Mouse (Mus musculus) heart, postnatal 0 days (tissue): Measurements from ENCODE around the gene Atp6v1e1. TPM values are rescaled to one million over a fixed set of nuclear protein-coding genes. Genes with fewer than 3 reads are reported as not detected.

Source experiments
- ATAC-seq: fragments of 200-750 bp; cut with Nextera tagmentation; 2 replicates; pipeline ENCODE4 v1.8.0; 2017; ENCODE audit warnings: low read depth, moderate number of reproducible peaks, moderate library complexity; ENCODE audit not compliant: insufficient read depth
- DNase-seq: peaks from one replicate; pipeline ENCODE4 v3.0.0-alpha.2; 2016; ENCODE audit warnings: low spot score
- H3K27ac ChIP-seq: fragments of 300-500 bp; sonication (generic); 2 replicates; pipeline ENCODE4 v1.5.1; 2014; ENCODE audit warnings: low read depth, mild to moderate bottlenecking
- H3K27me3 ChIP-seq: fragments of 300-500 bp; sonication (generic); 2 replicates; pipeline ENCODE4 v1.6.1; 2014; ENCODE audit warnings: low read length, mixed read lengths; ENCODE audit not compliant: control insufficient read depth, insufficient read depth
- H3K36me3 ChIP-seq: fragments of 300-500 bp; sonication (generic); replicated peaks from 2 replicates; pipeline ENCODE4 v1.6.1; 2014; ENCODE audit warnings: low read length, mixed read lengths; ENCODE audit not compliant: control insufficient read depth, insufficient read depth
- H3K4me1 ChIP-seq: fragments of 300-500 bp; sonication (generic); 2 replicates; pipeline ENCODE4 v1.6.1; 2014; ENCODE audit warnings: antibody characterized with exemption; ENCODE audit not compliant: control insufficient read depth, insufficient read depth
- H3K4me2 ChIP-seq: fragments of 300-500 bp; sonication (generic); 2 replicates; pipeline ENCODE4 v1.6.1; 2014; ENCODE audit warnings: low read depth, mild to moderate bottlenecking, low read length, moderate library complexity
- H3K4me3 ChIP-seq: fragments of 300-500 bp; sonication (generic); 2 replicates; pipeline ENCODE4 v1.5.1; 2014; ENCODE audit warnings: low read depth, low read length
- H3K9ac ChIP-seq: fragments of 300-500 bp; sonication (generic); replicated peaks from 2 replicates; pipeline ENCODE4 v1.6.1; 2014; ENCODE audit warnings: low read depth, low read length, mixed read lengths
- H3K9me3 ChIP-seq: fragments of 300-500 bp; sonication (generic); replicated peaks from 2 replicates; pipeline ENCODE4 v1.6.1; 2016; ENCODE audit warnings: low read length; ENCODE audit not compliant: control insufficient read depth
- CTCF ChIP-seq: IDR thresholded peaks from 2 replicates; pipeline ENCODE4 v1.5.1; 2016; ENCODE audit warnings: antibody characterized with exemption, control low read depth, low read depth
- EP300 ChIP-seq: IDR thresholded peaks from 2 replicates; pipeline ENCODE4 v1.6.1; 2016; ENCODE audit warnings: antibody characterized with exemption, low read depth
- WGBS: fragments of 180-500 bp; shearing (Covaris S2); extraction: QIAGEN DNeasy Blood & Tissue Kit; methylation state at CpG from one replicate; pipeline ENCODE4 v1.1.7; 2014; 5-methylcytosine and 5-hydroxymethylcytosine counted together
- polyA plus RNA-seq: library from polyadenylated mRNA; unstranded; fragments of >200 nt; fragmentation: Nextera tagmentation; extraction: Ambion mirVana; gene quantifications from 2 replicates; pipeline ENCODE4 v1.2.1, GENCODE M21; 2015
- total RNA-seq: library from RNA; depleted of rRNA; stranded (reverse); fragments of >200 nt; gene quantifications from 2 replicates; pipeline ENCODE4 v1.2.3, GENCODE M21; 2014; ENCODE audit warnings: low replicate concordance; rRNA removed

Atp6v1e1 gene
- 126 and 129 TPM in 2 replicates for total RNA-seq
- 172 and 173 TPM in 2 replicates for polyA plus RNA-seq

DNA sequence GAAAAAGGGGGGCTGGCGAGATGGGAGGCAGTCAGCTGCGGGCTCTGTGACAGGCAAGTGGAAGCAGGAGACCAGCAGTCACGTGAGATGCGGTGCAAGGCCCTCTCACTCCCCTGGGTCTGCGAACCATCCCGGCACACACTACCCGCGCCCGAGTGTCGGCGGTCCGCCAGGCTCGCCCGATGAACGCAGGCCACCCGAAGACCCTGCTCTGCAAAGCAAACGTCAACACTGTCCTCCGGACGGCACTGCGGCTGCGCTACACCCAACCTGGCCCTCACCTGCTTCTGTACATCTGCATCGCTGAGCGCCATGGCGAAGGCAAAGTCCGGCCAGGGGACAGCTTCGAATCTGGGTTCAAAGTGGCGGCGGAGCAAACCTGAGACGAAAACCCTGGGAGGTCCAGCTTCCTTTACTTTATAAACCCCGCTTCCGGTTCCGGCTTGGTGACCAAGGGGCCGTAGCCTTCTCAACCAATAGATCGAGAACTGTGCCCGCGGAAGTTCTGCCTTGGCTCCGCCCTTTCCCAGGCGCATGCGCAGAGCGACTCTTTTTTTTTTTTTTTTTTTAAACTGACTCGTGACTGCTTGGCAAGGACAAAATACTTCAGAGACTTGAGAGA, at the start of gene Atp6v1e1:
Gene Atp6v1e1 (minus strand): TSS at position 487 of the 622 bp plus-strand sequence.
- Histone ChIP-seq H3K4me3 (peak within 1 kb of the TSS; percentile 76), H3K27me3 (no peaks in the 10 kb centered on the region), H3K9me3 (no peaks in the 10 kb centered on the region), H3K36me3 (peaks cover 18% of the 10 kb centered on the region), H3K9ac (peak within 1 kb of the TSS; percentile 72), H3K27ac (peak within 1 kb of the TSS; percentile 88), H3K4me2 (peak within 1 kb of the TSS; percentile 66), H3K4me1 (peaks cover 10% of the 10 kb centered on the region)
- WGBS: under 1% methylated on average over 41 of the region's 41 CpGs
- DNase-seq: peak; percentile 97
- TF ChIP-seq EP300 (no peak; the same call in 1 of the 2 replicates), CTCF (0 out of 2 replicates have a peak, but pooled peaks have one; percentile 3)
- ATAC-seq: peak; percentile 98

DNA sequence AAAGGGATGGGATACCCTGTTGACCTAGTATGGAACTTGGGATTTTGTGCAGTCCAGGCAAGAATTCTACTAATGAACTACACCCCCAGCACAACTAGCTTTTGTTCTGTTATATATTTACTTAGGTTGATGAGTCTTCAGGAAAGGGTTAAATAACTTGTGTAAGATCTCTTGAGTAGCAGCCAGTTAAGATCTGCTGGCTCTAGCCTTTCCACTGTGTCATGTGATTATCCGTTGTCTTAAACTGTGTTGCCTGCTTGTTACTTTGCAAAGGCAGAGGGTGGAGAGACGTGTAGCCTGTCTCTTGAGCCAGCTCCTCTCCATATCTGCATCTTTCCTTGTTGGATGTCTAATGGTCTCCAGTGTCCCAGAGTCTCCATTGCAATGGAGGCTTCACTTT, 48.7 kb upstream of the Atp6v1e1 start:
- H3K9me3 ChIP-seq: no peaks in the 10 kb centered on the region
- 47% methylated on average over 2 of the region's 2 CpGs for WGBS
- TF ChIP-seq CTCF: no peak
- TF ChIP-seq EP300: no peak
- H3K9ac ChIP-seq: no peak overlapping the region
- no peak overlapping the region for H3K27ac ChIP-seq
- no peak for ATAC-seq
- H3K4me1 ChIP-seq: peaks cover 8% of the 10 kb centered on the region; the same call in 1 of the 2 replicates
- H3K4me3 ChIP-seq: no peak overlapping the region
- H3K27me3 ChIP-seq: no peaks in the 10 kb centered on the region
- no peak overlapping the region for H3K4me2 ChIP-seq
- no peak for DNase-seq
- peaks cover 33% of the 10 kb centered on the region for H3K36me3 ChIP-seq

DNA sequence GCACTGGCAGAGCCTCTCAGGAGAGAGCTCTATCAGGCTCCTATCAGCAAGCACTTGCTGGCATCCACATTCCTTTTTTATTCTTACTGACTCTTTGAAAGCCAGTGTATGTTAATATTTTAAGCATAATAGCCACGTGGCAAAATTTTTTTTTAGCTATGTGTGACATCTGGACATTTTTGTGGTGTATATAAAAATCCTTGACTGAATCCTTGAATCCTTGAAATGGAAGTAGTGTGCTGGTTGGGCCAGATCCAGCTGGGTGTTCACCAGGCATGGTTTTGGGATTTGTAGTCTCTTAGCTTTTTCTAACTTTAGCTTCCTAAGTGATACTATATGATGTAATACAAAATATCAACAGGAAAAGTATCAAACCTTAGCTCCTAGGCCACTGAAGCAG, 46.2 kb upstream of the Atp6v1e1 start:
- no peak overlapping the region for H3K4me2 ChIP-seq
- H3K27me3 ChIP-seq: no peaks in the 10 kb centered on the region
- TF ChIP-seq EP300 (no peak), CTCF (no peak)
- H3K4me3 ChIP-seq: no peak overlapping the region
- no peaks in the 10 kb centered on the region for H3K9me3 ChIP-seq
- H3K36me3 ChIP-seq: peaks cover 45% of the 10 kb centered on the region
- H3K4me1 ChIP-seq: peaks cover 9% of the 10 kb centered on the region; the same call in 1 of the 2 replicates
- DNase-seq: no peak
- no peak overlapping the region for H3K27ac ChIP-seq
- H3K9ac ChIP-seq: no peak overlapping the region
- 16% methylated on average over 1 of the region's 1 CpGs for WGBS
- no peak for ATAC-seq

DNA sequence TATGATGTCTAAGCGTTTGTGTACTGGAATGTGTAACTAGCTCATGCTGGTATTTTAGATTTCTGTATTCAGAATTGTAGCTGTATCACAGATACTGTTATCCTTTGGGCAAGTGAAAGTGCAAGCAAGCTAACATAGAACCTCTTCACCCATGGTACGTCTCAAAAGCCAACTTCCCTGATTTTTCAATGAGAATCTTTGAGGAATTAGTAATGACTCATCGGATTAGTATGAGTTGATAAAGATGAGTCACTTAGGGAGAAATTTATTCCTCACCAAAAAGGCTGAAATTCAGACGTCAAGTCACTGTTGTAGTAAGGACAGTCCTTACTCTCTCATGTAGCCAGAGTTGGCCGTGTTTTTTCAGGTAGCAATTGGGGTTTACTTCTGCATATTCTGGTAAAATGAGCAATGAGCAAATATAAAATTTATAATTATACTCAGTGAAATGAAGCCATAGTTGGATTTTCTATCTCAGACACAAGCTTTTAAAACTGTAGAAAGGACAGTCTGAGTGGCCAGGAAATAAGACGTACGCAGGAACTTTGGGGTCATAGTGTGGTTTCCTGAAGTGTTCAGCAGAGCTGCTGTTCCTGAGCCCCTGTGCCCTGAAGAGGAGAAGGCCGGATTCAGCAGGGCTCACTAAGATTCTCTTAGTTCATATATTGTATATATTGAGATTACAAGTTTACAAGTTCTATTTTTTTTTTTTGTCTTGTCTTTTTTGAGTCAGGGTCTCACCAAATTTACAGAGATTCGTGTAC, 43.6 kb upstream of the Atp6v1e1 start:
- H3K4me2 ChIP-seq: no peak overlapping the region
- 69% methylated on average over 9 of the region's 9 CpGs for WGBS
- no peaks in the 10 kb centered on the region for H3K9me3 ChIP-seq
- no peak for TF ChIP-seq CTCF
- TF ChIP-seq EP300: no peak
- no peaks in the 10 kb centered on the region for H3K27me3 ChIP-seq
- ATAC-seq (no peak), DNase-seq (peak; percentile 9)
- 0 out of 2 replicates have a peak, but pooled peaks cover 7% of the 10 kb centered on the region for H3K4me1 ChIP-seq
- peak overlapping the region; percentile 20; the same call in 1 of the 2 replicates for H3K27ac ChIP-seq
- H3K4me3 ChIP-seq: no peak overlapping the region
- H3K9ac ChIP-seq: no peak overlapping the region
- peaks cover 44% of the 10 kb centered on the region for H3K36me3 ChIP-seq

DNA sequence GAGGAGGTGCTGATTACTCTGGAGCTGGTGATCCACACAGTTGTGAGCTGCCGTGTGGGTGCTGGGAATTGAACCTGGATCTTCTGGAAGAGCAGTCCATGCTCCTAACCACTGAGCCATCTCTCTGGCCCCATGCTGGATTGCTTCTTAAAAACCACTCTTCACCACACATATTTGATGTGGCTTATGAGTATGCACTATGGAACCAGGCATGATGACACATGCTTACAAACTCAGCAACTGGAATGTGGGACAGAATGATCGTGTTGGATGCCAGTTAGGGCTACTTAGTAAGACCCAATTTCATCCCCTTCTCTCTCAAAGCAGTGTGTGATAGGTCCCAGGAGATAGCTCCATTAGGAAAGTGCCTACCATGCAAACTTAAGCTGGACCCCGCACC, 37.5 kb upstream of the Atp6v1e1 start:
- Histone ChIP-seq H3K9ac (no peak overlapping the region), H3K4me2 (no peak overlapping the region), H3K27me3 (no peaks in the 10 kb centered on the region), H3K9me3 (no peaks in the 10 kb centered on the region), H3K27ac (no peak overlapping the region), H3K36me3 (peaks cover 30% of the 10 kb centered on the region), H3K4me3 (no peak overlapping the region), H3K4me1 (0 out of 2 replicates have a peak, but pooled peaks cover 4% of the 10 kb centered on the region)
- TF ChIP-seq EP300 (no peak), CTCF (no peak)
- no peak for ATAC-seq
- DNase-seq: no peak
- WGBS: 94% methylated on average over 3 of the region's 3 CpGs
